Mouse (Mus musculus) hindbrain, embryonic 10.5 days (tissue): ENCODE measurements around the gene Stat3. TPM values are rescaled to one million over a fixed set of nuclear protein-coding genes. Genes with fewer than 3 reads are reported as not detected.

Experiments used
- DNase-seq: peaks from one replicate; pipeline ENCODE4 v3.0.0-alpha.2; 2017; ENCODE audit warnings: low spot score
- H3K27ac ChIP-seq: fragments of 300-500 bp; sonication (generic); 2 replicates; pipeline ENCODE4 v1.5.1; 2016; ENCODE audit warnings: mild to moderate bottlenecking, moderate library complexity
- H3K27me3 ChIP-seq: fragments of 300-500 bp; sonication (generic); 2 replicates; pipeline ENCODE4 v1.6.1; 2016; ENCODE audit warnings: mild to moderate bottlenecking; ENCODE audit not compliant: poor library complexity, insufficient read depth, severe bottlenecking
- H3K36me3 ChIP-seq: fragments of 300-500 bp; sonication (generic); 2 replicates; pipeline ENCODE4 v1.6.1; 2016; ENCODE audit warnings: mild to moderate bottlenecking, moderate library complexity
- H3K4me1 ChIP-seq: fragments of 300-500 bp; sonication (generic); replicated peaks from 2 replicates; pipeline ENCODE4 v1.6.1; 2016; ENCODE audit warnings: mild to moderate bottlenecking
- H3K4me3 ChIP-seq: fragments of 300-500 bp; sonication (generic); 2 replicates; pipeline ENCODE4 v1.5.1; 2016; ENCODE audit warnings: mild to moderate bottlenecking, moderate library complexity
- H3K9me3 ChIP-seq: fragments of 300-500 bp; sonication (generic); 2 replicates; pipeline ENCODE4 v1.6.1; 2016; ENCODE audit warnings: mild to moderate bottlenecking, moderate library complexity
- WGBS: fragments of 180-500 bp; shearing (Covaris S2); methylation state at CpG from one replicate; pipeline ENCODE4 v1.1.7; 2016; 5-methylcytosine and 5-hydroxymethylcytosine counted together
- polyA plus RNA-seq: library from polyadenylated mRNA; unstranded; fragments of >200 nt; fragmentation: Nextera tagmentation; extraction: Ambion mirVana; gene quantifications from 2 replicates; pipeline ENCODE4 v1.2.1, GENCODE M21; 2016

Gene Stat3
- polyA plus RNA-seq, 1 experiment from 2014 or later = 31.5 TPM

DNA sequence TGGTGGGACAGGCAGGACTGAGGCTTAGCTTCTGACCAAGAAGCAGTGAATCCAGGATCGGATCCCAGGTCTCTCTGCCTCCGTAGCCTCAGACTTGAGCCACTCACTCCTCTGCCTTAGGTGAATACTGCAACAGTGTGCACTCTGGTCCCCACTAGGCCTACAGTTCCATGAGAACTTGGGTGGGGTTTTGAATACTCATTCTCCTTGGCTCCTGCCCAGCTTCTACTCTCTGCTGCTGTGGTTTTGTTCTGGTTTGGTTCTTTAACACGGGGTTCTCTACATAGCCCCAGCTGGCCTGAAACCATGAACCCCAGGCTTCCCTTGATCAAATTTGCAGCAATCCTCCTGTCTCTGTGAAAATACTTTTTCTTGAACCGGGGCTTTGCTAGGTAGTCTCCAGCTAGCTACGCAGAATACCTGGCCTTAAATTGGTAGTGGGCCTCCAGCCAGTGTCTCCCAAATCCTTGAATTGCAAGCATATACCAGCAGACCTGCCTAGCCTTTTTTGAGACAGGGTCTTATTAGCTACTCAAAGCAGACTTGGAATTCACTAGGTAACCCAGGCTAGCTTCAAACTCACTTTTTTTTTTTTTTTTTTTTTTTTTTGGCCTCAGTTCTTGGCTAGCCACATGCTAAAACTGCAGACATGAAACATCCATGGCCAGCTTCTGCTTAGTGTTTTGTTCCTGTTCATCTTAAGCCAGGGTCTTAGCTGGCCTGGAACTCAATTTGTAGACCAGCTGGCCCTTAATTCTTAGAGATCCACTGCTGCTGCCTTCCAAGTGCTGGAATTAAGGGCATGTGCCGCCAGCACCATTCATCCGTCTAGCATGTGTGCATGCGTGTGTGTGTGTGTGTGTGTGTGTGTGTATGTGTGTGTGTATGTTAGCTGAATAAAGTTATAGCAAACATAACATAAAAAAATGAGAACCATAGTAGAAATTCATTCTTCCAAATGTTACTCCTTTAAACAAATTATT is 3.7 kb downstream of the Stat3 start:
- Histone ChIP-seq H3K27ac (no peak overlapping the region), H3K4me3 (no peak overlapping the region), H3K27me3 (no peaks in the 10 kb centered on the region), H3K9me3 (no peaks in the 10 kb centered on the region), H3K4me1 (peaks cover 32% of the 10 kb centered on the region), H3K36me3 (no peaks in the 10 kb centered on the region)
- DNase-seq = no peak
- 94% methylated on average over 8 of the region's 8 CpGs for WGBS

DNA sequence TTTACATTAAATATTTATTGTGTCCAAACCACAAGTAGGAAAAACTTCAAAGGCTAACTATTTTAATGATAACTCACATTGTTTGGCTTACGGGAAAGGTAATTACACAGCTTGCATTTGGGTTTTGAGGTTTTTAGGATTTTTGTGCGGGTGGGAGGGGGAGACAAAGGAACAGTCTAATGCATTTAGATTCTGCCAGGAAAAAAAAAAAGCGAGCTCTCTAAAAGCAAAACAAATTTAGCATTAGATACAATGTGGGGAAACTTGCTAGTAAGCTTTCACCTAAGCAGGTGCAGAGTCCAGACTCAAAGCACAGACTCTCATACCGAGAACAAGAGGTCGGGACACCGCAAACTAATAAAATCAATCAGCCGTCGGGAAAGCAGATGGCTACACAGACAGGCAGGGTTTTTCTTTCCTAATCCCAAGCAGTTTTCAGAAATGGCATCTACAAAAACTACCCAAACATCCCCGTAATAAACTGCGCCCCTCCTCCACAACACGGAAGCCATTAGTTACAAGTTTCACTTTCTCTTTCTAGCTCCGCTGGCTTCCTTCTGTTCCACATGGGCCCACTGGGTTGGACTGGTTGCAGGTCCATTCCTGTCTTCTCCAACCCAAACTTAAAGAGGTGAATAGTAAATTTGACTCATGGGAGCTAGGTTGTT is 8.0 kb downstream of the Stat3 start:
- WGBS = 79% methylated on average over 12 of the region's 12 CpGs
- Histone ChIP-seq H3K27me3 (no peaks in the 10 kb centered on the region), H3K9me3 (no peaks in the 10 kb centered on the region), H3K4me1 (0 out of 2 replicates have a peak, but pooled peaks cover 6% of the 10 kb centered on the region), H3K27ac (no peak overlapping the region), H3K4me3 (no peak overlapping the region), H3K36me3 (no peaks in the 10 kb centered on the region)
- DNase-seq = no peak

GRCm38 (mm10) chr11:100930611-100931010 is 8.7 kb downstream of the Stat3 start:
- Histone ChIP-seq H3K27me3 (no peaks in the 10 kb centered on the region), H3K9me3 (no peaks in the 10 kb centered on the region), H3K4me3 (no peak overlapping the region), H3K4me1 (0 out of 2 replicates have a peak, but pooled peaks cover 6% of the 10 kb centered on the region), H3K27ac (no peak overlapping the region), H3K36me3 (no peaks in the 10 kb centered on the region)
- 77% methylated on average over 7 of the region's 7 CpGs for WGBS
- no peak for DNase-seq

DNA sequence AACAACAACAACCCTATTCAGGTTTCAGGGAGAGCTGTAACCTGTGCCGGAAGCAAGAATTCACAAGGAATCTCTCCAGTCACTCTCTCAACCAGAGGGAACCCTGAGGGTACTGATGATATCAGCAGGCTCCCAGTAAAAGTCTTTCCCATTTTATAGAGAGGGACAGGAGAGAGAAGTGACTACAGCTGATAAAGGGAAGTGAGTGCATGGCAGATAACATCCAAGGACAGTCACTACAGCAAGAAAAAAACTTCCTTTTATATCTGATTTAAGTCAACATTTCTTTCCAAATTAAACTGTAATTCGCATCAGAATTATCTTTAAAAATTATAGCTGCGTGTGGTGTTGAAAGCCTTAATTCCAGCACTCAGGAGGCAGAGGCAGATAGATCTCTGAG is 12.0 kb downstream of the Stat3 start:
- Histone ChIP-seq H3K27me3 (no peaks in the 10 kb centered on the region), H3K4me1 (0 out of 2 replicates have a peak, but pooled peaks cover 6% of the 10 kb centered on the region), H3K4me3 (no peak overlapping the region), H3K9me3 (no peaks in the 10 kb centered on the region), H3K36me3 (no peaks in the 10 kb centered on the region), H3K27ac (no peak overlapping the region)
- no peak for DNase-seq
- WGBS = 88% methylated on average over 3 of the region's 3 CpGs

DNA sequence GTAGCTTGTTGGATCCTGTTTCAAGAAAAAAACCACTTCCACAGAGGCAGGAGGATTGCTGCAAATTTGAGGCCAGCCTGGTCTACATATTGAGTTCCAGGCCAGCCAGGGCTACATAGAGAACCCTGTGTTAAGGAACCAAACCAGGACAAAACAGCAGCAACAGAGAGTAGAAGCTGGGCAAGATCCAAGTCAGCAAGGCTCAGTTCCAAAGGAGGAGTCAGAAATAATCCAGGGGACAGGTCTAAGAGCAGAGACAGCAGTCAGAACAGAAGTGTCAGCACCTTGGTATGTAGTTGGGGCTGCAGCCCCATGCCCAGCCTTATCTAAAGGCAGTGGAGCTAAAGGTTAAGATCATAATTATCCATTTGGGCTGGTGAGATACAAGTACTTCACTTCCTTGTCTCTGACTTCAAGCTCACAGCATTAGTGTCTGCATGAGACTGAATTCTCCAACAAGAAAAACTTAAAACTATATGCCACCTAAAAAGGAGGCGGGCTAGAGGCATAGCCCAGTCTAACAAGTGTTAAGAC is 14.9 kb downstream of the Stat3 start:
- 85% methylated on average over 1 of the region's 1 CpGs for WGBS
- DNase-seq = no peak
- no peak overlapping the region for H3K27ac ChIP-seq
- no peaks in the 10 kb centered on the region for H3K4me1 ChIP-seq
- H3K9me3 ChIP-seq = no peaks in the 10 kb centered on the region
- H3K27me3 ChIP-seq = no peaks in the 10 kb centered on the region
- no peak overlapping the region for H3K4me3 ChIP-seq
- H3K36me3 ChIP-seq = no peaks in the 10 kb centered on the region

DNA sequence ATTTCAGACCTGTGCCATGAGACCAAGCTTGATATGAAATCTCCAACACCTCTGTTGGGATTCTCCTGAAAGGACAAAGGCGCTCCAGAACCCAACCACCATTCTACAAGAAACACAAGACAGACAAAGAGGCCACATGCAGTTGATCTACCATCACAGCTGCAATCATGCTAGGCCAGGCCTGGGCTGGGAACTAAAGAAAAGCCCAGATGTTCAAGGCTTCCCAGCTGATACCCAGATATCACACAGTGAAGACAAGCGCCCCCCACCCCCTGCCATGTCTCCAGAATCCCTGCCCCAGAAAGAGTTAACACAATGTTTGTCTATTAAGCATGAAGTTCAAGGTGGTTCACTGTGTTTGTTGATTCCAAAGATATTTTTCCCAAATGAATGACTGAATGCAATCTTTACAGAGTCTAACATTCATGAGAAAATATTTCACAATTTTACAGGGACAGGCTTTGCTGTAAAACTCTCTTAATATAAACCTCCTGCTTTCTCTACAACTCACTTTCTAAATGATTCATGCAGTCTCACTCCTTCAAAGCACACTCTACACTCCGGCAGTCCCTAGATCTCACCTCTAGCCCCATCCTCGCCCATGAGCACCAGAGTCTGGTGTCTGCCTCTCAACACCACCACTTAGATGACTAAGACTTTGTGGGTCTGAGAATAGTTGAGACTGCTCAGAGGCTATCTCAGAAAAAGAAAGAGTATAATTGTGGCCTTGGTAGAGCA is 18.3 kb downstream of the Stat3 start:
- no peak overlapping the region for H3K4me3 ChIP-seq
- no peak overlapping the region for H3K27ac ChIP-seq
- 91% methylated on average over 4 of the region's 4 CpGs for WGBS
- no peaks in the 10 kb centered on the region for H3K36me3 ChIP-seq
- no peak for DNase-seq
- no peaks in the 10 kb centered on the region for H3K9me3 ChIP-seq
- no peaks in the 10 kb centered on the region for H3K27me3 ChIP-seq
- H3K4me1 ChIP-seq = no peaks in the 10 kb centered on the region

GRCm38 (mm10) chr11:100918007-100918406 is 21.3 kb downstream of the Stat3 start:
- DNase-seq = no peak
- WGBS = 92% methylated on average over 5 of the region's 5 CpGs
- Histone ChIP-seq H3K27me3 (no peaks in the 10 kb centered on the region), H3K9me3 (no peaks in the 10 kb centered on the region; the same call in 1 of the 2 replicates), H3K36me3 (no peaks in the 10 kb centered on the region), H3K4me3 (no peak overlapping the region), H3K27ac (no peak overlapping the region), H3K4me1 (no peaks in the 10 kb centered on the region)

DNA sequence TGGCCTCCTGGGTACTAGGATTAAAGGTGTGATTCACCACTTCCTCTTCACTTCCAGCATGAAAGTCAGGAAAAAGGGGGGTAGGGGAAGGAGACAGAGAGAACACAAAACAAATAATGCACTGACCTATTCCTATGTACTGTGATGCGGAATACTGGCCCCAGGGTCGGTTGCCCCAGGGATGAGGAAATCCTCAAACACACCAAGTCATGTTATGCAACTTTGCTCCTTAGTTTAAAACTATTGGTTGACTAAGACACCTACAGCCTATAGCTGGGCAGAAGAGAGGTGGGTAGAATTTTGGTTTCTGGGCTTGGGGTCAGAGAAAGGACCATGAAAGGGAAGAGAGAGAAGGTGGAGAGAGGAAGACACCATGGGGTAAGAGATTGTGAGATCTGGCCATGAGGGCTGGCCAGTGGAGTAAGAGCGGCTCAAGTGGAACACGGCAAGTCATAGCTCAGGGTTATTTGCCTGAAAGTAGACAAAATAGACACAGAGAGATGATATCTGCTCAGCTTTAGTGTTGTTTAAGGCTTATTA is 22.8 kb downstream of the Stat3 start:
- 92% methylated on average over 4 of the region's 4 CpGs for WGBS
- Histone ChIP-seq H3K4me1 (no peaks in the 10 kb centered on the region), H3K27ac (no peak overlapping the region), H3K4me3 (no peak overlapping the region), H3K36me3 (no peaks in the 10 kb centered on the region), H3K27me3 (no peaks in the 10 kb centered on the region), H3K9me3 (no peaks in the 10 kb centered on the region; the same call in 1 of the 2 replicates)
- no peak for DNase-seq

DNA sequence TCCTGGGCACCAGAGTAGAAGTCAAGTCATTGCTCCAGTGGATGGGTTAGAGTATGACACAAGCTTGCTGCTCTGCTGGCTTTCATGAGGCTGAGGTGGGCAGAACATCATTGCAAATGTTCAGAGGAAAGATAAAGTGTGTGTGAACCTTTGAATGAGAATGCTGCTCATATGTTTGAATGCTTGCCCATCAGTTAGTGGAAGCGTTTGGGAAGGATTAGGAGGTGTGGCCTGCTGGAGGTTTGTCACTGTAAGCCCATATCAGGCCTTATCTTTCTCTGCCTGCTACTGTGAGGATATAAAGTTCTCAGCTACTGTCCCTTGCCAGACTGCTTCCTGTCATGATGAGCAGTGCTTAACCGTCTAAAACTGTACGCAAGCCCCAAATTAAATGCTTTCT is 24.3 kb downstream of the Stat3 start:
- Histone ChIP-seq H3K4me3 (no peak overlapping the region), H3K9me3 (no peaks in the 10 kb centered on the region; the same call in 1 of the 2 replicates)
- DNase-seq = no peak

GRCm38 (mm10) chr11:100914415-100914814 is 24.9 kb downstream of the Stat3 start:
- DNase-seq = no peak
- no peak overlapping the region for H3K27ac ChIP-seq
- no peaks in the 10 kb centered on the region for H3K36me3 ChIP-seq
- 89% methylated on average over 5 of the region's 5 CpGs for WGBS
- H3K9me3 ChIP-seq = no peaks in the 10 kb centered on the region; the same call in 1 of the 2 replicates
- no peak overlapping the region for H3K4me3 ChIP-seq
- no peaks in the 10 kb centered on the region for H3K4me1 ChIP-seq
- H3K27me3 ChIP-seq = no peaks in the 10 kb centered on the region

More for the DNA sequence above, 24.3 kb downstream of the Stat3 start:
- H3K27ac ChIP-seq = no peak overlapping the region
- no peaks in the 10 kb centered on the region for H3K27me3 ChIP-seq
- WGBS = 98% methylated on average over 3 of the region's 3 CpGs
- no peaks in the 10 kb centered on the region for H3K4me1 ChIP-seq
- no peaks in the 10 kb centered on the region for H3K36me3 ChIP-seq

- no peak overlapping the region for H3K4me3 ChIP-seq
- WGBS = 93% methylated on average over 17 of the region's 17 CpGs
- H3K27me3 ChIP-seq = no peaks in the 10 kb centered on the region
- no peak for DNase-seq
- H3K9me3 ChIP-seq = no peaks in the 10 kb centered on the region; the same call in 1 of the 2 replicates
- H3K36me3 ChIP-seq = peaks cover 8% of the 10 kb centered on the region; the same call in 1 of the 2 replicates
- H3K27ac ChIP-seq = no peak overlapping the region
- H3K4me1 ChIP-seq = no peaks in the 10 kb centered on the region
Measured at GRCm38 (mm10) chr11:100912401-100913155, 26.8 kb downstream of the Stat3 start.
